Mouse (Mus musculus) liver, embryonic 14.5 days (tissue): Measurements from ENCODE around the gene Cpt1a.

Experiments used
- CTCF ChIP-seq: IDR thresholded peaks from 2 replicates; pipeline ENCODE4 v1.5.1; 2016; ENCODE audit warnings: antibody characterized with exemption, low read depth, control low read depth
- EP300 ChIP-seq: IDR thresholded peaks from 2 replicates; pipeline ENCODE4 v1.6.1; 2016; ENCODE audit warnings: antibody characterized with exemption, low read depth

DNA sequence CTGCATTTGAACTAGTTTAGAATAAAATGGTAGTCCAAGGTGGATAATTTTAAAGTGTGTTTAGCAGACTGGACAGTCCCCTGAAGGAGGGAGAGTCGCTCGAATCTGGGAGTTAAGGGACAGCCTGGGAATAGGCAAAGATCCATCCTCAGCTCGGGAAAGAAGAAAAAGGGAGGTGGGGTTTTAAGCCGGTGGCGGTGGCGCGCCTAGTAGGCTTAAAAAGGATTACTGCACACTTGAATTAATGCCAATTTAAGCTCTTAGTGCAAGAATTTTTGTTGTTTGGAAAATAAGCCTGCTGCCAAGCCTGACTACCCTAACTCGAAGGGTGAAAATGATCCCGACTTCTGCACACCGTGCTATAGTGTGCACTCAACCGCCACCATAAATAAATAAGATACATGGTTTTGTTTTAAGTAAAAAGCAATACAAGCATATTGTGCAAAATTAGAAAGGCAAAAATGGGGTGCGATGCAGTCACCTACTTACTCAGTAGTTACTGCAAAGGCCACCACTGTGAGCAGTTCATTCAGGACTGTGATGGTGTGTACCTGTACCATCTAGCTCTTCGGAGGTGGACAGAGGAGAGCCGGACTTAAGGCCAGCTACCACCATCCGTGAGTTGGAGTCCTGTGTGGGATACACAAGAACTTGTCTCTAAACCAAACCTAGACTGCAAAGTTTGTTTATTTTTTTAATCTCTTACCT lies 3.8 kb downstream of the Cpt1a start:
- TF ChIP-seq CTCF (no peak), EP300 (no peak)
